ENCODE assay signal across 11 mouse cellular contexts in the genomic region with DNA sequence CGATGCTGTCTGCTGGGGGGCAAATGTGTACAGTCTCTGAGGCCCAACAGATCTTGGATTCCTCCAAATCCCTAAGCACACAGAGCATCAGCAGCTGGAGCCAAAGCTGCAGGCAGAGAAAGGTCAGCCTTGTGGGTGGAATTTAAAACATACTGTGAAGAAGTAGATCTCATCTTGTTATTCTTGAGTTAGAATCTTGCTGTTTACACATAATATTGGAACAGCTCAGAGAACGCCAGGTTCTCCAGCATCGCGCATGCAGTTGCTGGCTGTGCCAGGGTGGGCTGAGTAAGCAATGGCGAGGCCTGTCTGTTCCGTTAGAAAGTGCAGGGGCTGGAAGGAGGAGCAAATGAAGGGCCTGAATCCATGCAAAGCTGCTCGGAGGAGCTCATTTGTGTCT. TPM values are rescaled to one million over a fixed set of nuclear protein-coding genes. Genes with fewer than 3 reads are reported as not detected.
DNase-seq lines count a peak whose midpoint lies in the region; ATAC-seq and TF ChIP-seq lines count a peak whose summit lies in the region.
"Had no signal": no experiment of that assay in that cellular context is flagged by ENCODE, and none has a peak within 500 bp of the region (broad histone marks: within the 10 kb centered on the region; RNA-seq: fewer than 3 reads in every experiment).

No protein-coding gene starts in this region.

- H3K27ac ChIP-seq in kidney, embryonic 14.5 days (ENCODE audit: low read depth, low read length): 0 out of 2 replicates have a peak overlapping the region, but pooled peaks have one; percentile 11
- 0 out of 2 replicates have a peak overlapping the region, but pooled peaks have one; percentile 16 for H3K27ac ChIP-seq in testis, adult 2 months (ENCODE audit: control insufficient read depth, insufficient read depth, low read depth, low read length)
- H3K27ac ChIP-seq in forebrain, embryonic 15.5 days (replicated peaks): no peak overlapping the region
- H3K27ac ChIP-seq in liver, embryonic 11.5 days (ENCODE audit: low read depth, low read length): no peak overlapping the region
- H3K27ac ChIP-seq: forebrain, embryonic 12.5 days; hindbrain, embryonic 12.5 days had no signal

- H3K27me3 ChIP-seq in kidney, embryonic 14.5 days (ENCODE audit: control insufficient read depth, insufficient read depth, low read length): no peaks in the 10 kb centered on the region
- no peaks in the 10 kb centered on the region for H3K27me3 ChIP-seq in testis, adult 2 months (ENCODE audit: control insufficient read depth, insufficient read depth, low read length)
- H3K27me3 ChIP-seq in forebrain, embryonic 15.5 days: no peaks in the 10 kb centered on the region
- no peaks in the 10 kb centered on the region for H3K27me3 ChIP-seq in liver, embryonic 11.5 days (replicated peaks; ENCODE audit: control insufficient read depth, insufficient read depth, low read length)
- H3K27me3 ChIP-seq: forebrain, embryonic 12.5 days; hindbrain, embryonic 12.5 days had no signal

- H3K4me1 ChIP-seq in kidney, embryonic 14.5 days (ENCODE audit: control insufficient read depth, insufficient read depth, low read length): 0 out of 2 replicates have a peak, but pooled peaks cover 5% of the 10 kb centered on the region
- peaks cover 16% of the 10 kb centered on the region for H3K4me1 ChIP-seq in testis, adult 2 months (ENCODE audit: control insufficient read depth, insufficient read depth, low read length)
- peaks cover 5% of the 10 kb centered on the region; the same call in 1 of the 2 replicates for H3K4me1 ChIP-seq in forebrain, embryonic 15.5 days
- no peaks in the 10 kb centered on the region for H3K4me1 ChIP-seq in liver, embryonic 11.5 days (replicated peaks; ENCODE audit: control insufficient read depth, insufficient read depth, low read length)
- H3K4me1 ChIP-seq: forebrain, embryonic 12.5 days; hindbrain, embryonic 12.5 days had no signal

- H3K9me3 ChIP-seq in kidney, embryonic 14.5 days (ENCODE audit: control insufficient read depth, low read length): no peaks in the 10 kb centered on the region
- H3K9me3 ChIP-seq in forebrain, embryonic 15.5 days: no peaks in the 10 kb centered on the region
- H3K9me3 ChIP-seq in liver, embryonic 11.5 days (ENCODE audit: control insufficient read depth, low read length): no peaks in the 10 kb centered on the region
- H3K9me3 ChIP-seq: forebrain, embryonic 12.5 days; hindbrain, embryonic 12.5 days had no signal

- no peak for TF ChIP-seq CTCF in testis, adult 2 months (IDR thresholded peaks at IDR 0.05; ENCODE audit: control insufficient read depth, insufficient read depth, insufficient replicate concordance, low read depth, low read length)

- DNase-seq in kidney, adult 9 months: no peak
- DNase-seq in testis, postnatal 10 days (ENCODE audit: low spot score): no peak
- DNase-seq in layer of hippocampus, adult 9-11 months: peak; percentile 78
- no peak for DNase-seq in liver, embryonic 11.5 days (ENCODE audit: low spot score)
- no peak for DNase-seq in thymus, postnatal 4 days
- DNase-seq: cerebellum, postnatal 36 days had no signal

- ATAC-seq in kidney, embryonic 14.5 days (ENCODE audit: low FRiP score, low TSS enrichment): no peak
- ATAC-seq in forebrain, embryonic 15.5 days (replicated peaks): no peak
- no peak for ATAC-seq in liver, embryonic 11.5 days (replicated peaks; ENCODE audit: low FRiP score)

- H3K4me3 ChIP-seq in kidney, embryonic 14.5 days (ENCODE audit: low read length): no peak overlapping the region
- no peak overlapping the region for H3K4me3 ChIP-seq in testis, adult 2 months (ENCODE audit: control insufficient read depth, low read depth, low read length)
- H3K4me3 ChIP-seq in forebrain, embryonic 15.5 days: no peak overlapping the region
- no peak overlapping the region for H3K4me3 ChIP-seq in liver, embryonic 11.5 days (ENCODE audit: low read depth, low read length)
- H3K4me3 ChIP-seq: forebrain, embryonic 12.5 days; hindbrain, embryonic 12.5 days had no signal

- no peak for TF ChIP-seq POLR2A in testis, adult 2 months (IDR thresholded peaks at IDR 0.05; ENCODE audit: control insufficient read depth, low read depth, low read length)

- no peak overlapping the region for H3K4me2 ChIP-seq in kidney, embryonic 14.5 days (replicated peaks; ENCODE audit: low read depth, low read length)
- no peak overlapping the region for H3K4me2 ChIP-seq in forebrain, embryonic 15.5 days (replicated peaks)
- no peak overlapping the region for H3K4me2 ChIP-seq in liver, embryonic 11.5 days
- H3K4me2 ChIP-seq: forebrain, embryonic 12.5 days; hindbrain, embryonic 12.5 days had no signal

- H3K9ac ChIP-seq in kidney, embryonic 14.5 days (ENCODE audit: low read depth, low read length): no peak overlapping the region
- no peak overlapping the region for H3K9ac ChIP-seq in forebrain, embryonic 15.5 days (replicated peaks)
- no peak overlapping the region for H3K9ac ChIP-seq in liver, embryonic 11.5 days (ENCODE audit: low read depth, low read length)
- H3K9ac ChIP-seq: forebrain, embryonic 12.5 days; hindbrain, embryonic 12.5 days had no signal

- H3K36me3 ChIP-seq in kidney, embryonic 14.5 days (ENCODE audit: control insufficient read depth, insufficient read depth, low read length): no peaks in the 10 kb centered on the region
- no peaks in the 10 kb centered on the region for H3K36me3 ChIP-seq in testis, adult 2 months (ENCODE audit: control insufficient read depth, insufficient read depth, low read length)
- H3K36me3 ChIP-seq in forebrain, embryonic 15.5 days: no peaks in the 10 kb centered on the region
- no peaks in the 10 kb centered on the region for H3K36me3 ChIP-seq in liver, embryonic 11.5 days (ENCODE audit: control insufficient read depth, insufficient read depth, low read length)
- H3K36me3 ChIP-seq: forebrain, embryonic 12.5 days; hindbrain, embryonic 12.5 days had no signal

- WGBS in kidney, embryonic 14.5 days: 79% methylated on average over 7 of the region's 7 CpGs
- 71% methylated on average over 7 of the region's 7 CpGs for WGBS in forebrain, embryonic 15.5 days
- 83% methylated on average over 7 of the region's 7 CpGs for WGBS in liver, embryonic 11.5 days

RNA-seq across cellular contexts. Expression of gene Sult5a1, which starts 11.7 kb away (rescaled TPM):
- polyA plus RNA-seq in kidney, embryonic 14.5 days (2014; fragmentation: Nextera tagmentation; extraction: Ambion mirVana): 8.3 and 8.7 TPM in 2 replicates
- polyA plus RNA-seq in testis, adult 2 months (2012; rRNA removed): 3.8 and 5.2 TPM in 2 replicates
- 0.69 and 1.0 TPM in 2 replicates for polyA plus RNA-seq in forebrain, embryonic 15.5 days (2015; fragmentation: Nextera tagmentation; extraction: Ambion mirVana)
- polyA plus RNA-seq in liver, embryonic 11.5 days (2014; fragmentation: Nextera tagmentation; extraction: Ambion mirVana): 4.6 and 5.6 TPM in 2 replicates

RNA-seq across cellular contexts. Expression of gene Cpne7, which starts 29.2 kb away (rescaled TPM):
- 0.11 and 0.41 TPM in 2 replicates for polyA plus RNA-seq in kidney, embryonic 14.5 days (2014; fragmentation: Nextera tagmentation; extraction: Ambion mirVana)
- polyA plus RNA-seq in testis, adult 2 months (2012; rRNA removed): 1.1 and 1.3 TPM in 2 replicates
- 2.5 and 3.2 TPM in 2 replicates for polyA plus RNA-seq in forebrain, embryonic 15.5 days (2015; fragmentation: Nextera tagmentation; extraction: Ambion mirVana)
- polyA plus RNA-seq in liver, embryonic 11.5 days (2014; fragmentation: Nextera tagmentation; extraction: Ambion mirVana): 5.2 and 5.9 TPM in 2 replicates

RNA-seq across cellular contexts. Expression of gene Dpep1, which starts 39.7 kb away (rescaled TPM):
- polyA plus RNA-seq in kidney, embryonic 14.5 days (2014; fragmentation: Nextera tagmentation; extraction: Ambion mirVana): 0.61 and 0.99 TPM in 2 replicates
- 9.6 and 10.5 TPM in 2 replicates for polyA plus RNA-seq in testis, adult 2 months (2012; rRNA removed)
- 0.11 TPM in 1 of 2 replicates, not detected in the other for polyA plus RNA-seq in forebrain, embryonic 15.5 days (2015; fragmentation: Nextera tagmentation; extraction: Ambion mirVana)
- 0.52 and 1.3 TPM in 2 replicates for polyA plus RNA-seq in liver, embryonic 11.5 days (2014; fragmentation: Nextera tagmentation; extraction: Ambion mirVana)

RNA-seq across cellular contexts. Expression of gene Rpl13, which starts 44.2 kb away (rescaled TPM):
- polyA plus RNA-seq in kidney, embryonic 14.5 days (2014; fragmentation: Nextera tagmentation; extraction: Ambion mirVana): 1,702 and 2,075 TPM in 2 replicates
- 834 and 1,155 TPM in 2 replicates for polyA plus RNA-seq in testis, adult 2 months (2012; rRNA removed)
- 886 and 899 TPM in 2 replicates for polyA plus RNA-seq in forebrain, embryonic 15.5 days (2015; fragmentation: Nextera tagmentation; extraction: Ambion mirVana)
- polyA plus RNA-seq in liver, embryonic 11.5 days (2014; fragmentation: Nextera tagmentation; extraction: Ambion mirVana): 1,965 and 2,035 TPM in 2 replicates

Comparison
In these comparisons a context has a peak if more than half of its experiments do, and no peak if none do; other contexts are left out.
1. H3K27ac ChIP-seq: peak in kidney, embryonic 14.5 days (single experiment) and testis, adult 2 months (single experiment); none in forebrain, embryonic 15.5 days (single experiment) and liver, embryonic 11.5 days (single experiment).